Mouse (Mus musculus): ENCODE measurements around the gene G430095P16Rik. TPM values are rescaled to one million over a fixed set of nuclear protein-coding genes. Genes with fewer than 3 reads are reported as not detected.

Gene G430095P16Rik
- polyA plus RNA-seq, 1 experiment = not detected

GRCm38 (mm10) chr8:84773833-84774232, 51.0 kb downstream of the G430095P16Rik start:
- H3K27ac ChIP-seq (ENCODE audit: insufficient read depth, low read depth, low read length) = no peak overlapping the region
- H3K4me1 ChIP-seq (ENCODE audit: control insufficient read depth, insufficient read depth, low read length) = peaks cover 40% of the 10 kb centered on the region
- peak overlapping the region; percentile 45 for H3K4me3 ChIP-seq (ENCODE audit: insufficient read depth, low read depth, low read length)
- WGBS = under 1% methylated on average over 19 of the region's 19 CpGs
- no peak for TF ChIP-seq POLR2A (IDR thresholded peaks at IDR 0.05; ENCODE audit: insufficient read depth, low read depth, low read length)
- no peak for TF ChIP-seq CTCF (IDR thresholded peaks at IDR 0.05; ENCODE audit: insufficient read depth, low read depth, low read length)

GRCm38 (mm10) chr8:84774473-84774911, 51.7 kb downstream of the G430095P16Rik start:
- TF ChIP-seq POLR2A (IDR thresholded peaks at IDR 0.05; ENCODE audit: insufficient read depth, low read depth, low read length) (no peak), CTCF (IDR thresholded peaks at IDR 0.05; ENCODE audit: insufficient read depth, low read depth, low read length) (no peak)
- Histone ChIP-seq H3K27ac (ENCODE audit: insufficient read depth, low read depth, low read length) (peak overlapping the region; percentile 56), H3K4me3 (ENCODE audit: insufficient read depth, low read depth, low read length) (no peak overlapping the region), H3K4me1 (ENCODE audit: control insufficient read depth, insufficient read depth, low read length) (peaks cover 47% of the 10 kb centered on the region)
- 24% methylated on average over 10 of the region's 10 CpGs for WGBS

DNA sequence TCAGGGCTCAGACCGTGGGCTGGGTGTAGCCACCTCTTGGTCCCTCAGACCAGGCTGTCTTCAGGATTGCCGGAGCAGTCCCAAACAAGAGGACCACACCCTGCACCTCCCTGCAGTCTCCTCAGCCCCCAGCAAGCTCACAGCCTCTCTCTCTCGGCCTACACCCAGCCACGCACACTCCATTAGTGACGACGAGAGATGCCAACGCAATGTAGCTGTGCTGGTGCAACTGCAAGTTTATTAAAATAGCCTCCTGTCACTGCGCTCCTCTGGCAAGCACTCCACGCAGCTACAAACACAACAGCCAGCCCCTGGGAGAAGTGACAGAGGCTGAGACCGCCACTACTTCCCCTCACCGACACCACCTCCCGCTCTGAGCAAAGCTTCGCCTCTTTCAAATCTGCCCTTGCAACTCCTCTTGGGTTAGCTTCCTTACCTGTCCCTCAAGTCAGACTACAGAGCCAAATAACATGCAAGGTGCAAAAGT, 52.3 kb downstream of the G430095P16Rik start:
- H3K4me1 ChIP-seq (ENCODE audit: control insufficient read depth, insufficient read depth, low read length) = peaks cover 53% of the 10 kb centered on the region
- no peak overlapping the region for H3K4me3 ChIP-seq (ENCODE audit: insufficient read depth, low read depth, low read length)
- H3K27ac ChIP-seq (ENCODE audit: insufficient read depth, low read depth, low read length) = peak overlapping the region; percentile 56
- TF ChIP-seq CTCF (IDR thresholded peaks at IDR 0.05; ENCODE audit: insufficient read depth, low read depth, low read length) (no peak), POLR2A (IDR thresholded peaks at IDR 0.05; ENCODE audit: insufficient read depth, low read depth, low read length) (no peak)
- WGBS = 14% methylated on average over 13 of the region's 13 CpGs

- Histone ChIP-seq H3K4me3 (ENCODE audit: insufficient read depth, low read depth, low read length) (no peak overlapping the region), H3K27ac (ENCODE audit: insufficient read depth, low read depth, low read length) (peak overlapping the region; percentile 56; the same call in 1 of the 2 replicates), H3K4me1 (ENCODE audit: control insufficient read depth, insufficient read depth, low read length) (peaks cover 56% of the 10 kb centered on the region)
- TF ChIP-seq CTCF (IDR thresholded peaks at IDR 0.05; ENCODE audit: insufficient read depth, low read depth, low read length) (no peak), POLR2A (IDR thresholded peaks at IDR 0.05; ENCODE audit: insufficient read depth, low read depth, low read length) (no peak)
- WGBS = 49% methylated on average over 7 of the region's 7 CpGs
Measured at GRCm38 (mm10) chr8:84775621-84776113, 52.9 kb downstream of the G430095P16Rik start.

Other genes starting within 250 kb of the G430095P16Rik start
- gene Ier2, start 60.2 kb upstream of the G430095P16Rik start, polyA plus RNA-seq (2012; ENCODE audit: insufficient read depth, insufficient read length, low replicate concordance, missing spikeins) = not detected in 2 replicates
- gene Trmt1, start 36.7 kb upstream of the G430095P16Rik start, polyA plus RNA-seq (2012; ENCODE audit: insufficient read depth, insufficient read length, low replicate concordance, missing spikeins) = not detected in 2 replicates
- not detected in 2 replicates for gene Nacc1, start 35.1 kb upstream of the G430095P16Rik start, polyA plus RNA-seq (2012; ENCODE audit: insufficient read depth, insufficient read length, low replicate concordance, missing spikeins)
- gene Lyl1, start 21.6 kb upstream of the G430095P16Rik start, polyA plus RNA-seq (2012; ENCODE audit: insufficient read depth, insufficient read length, low replicate concordance, missing spikeins) = not detected in 2 replicates
- gene Nfix, start 77.3 kb downstream of the G430095P16Rik start, polyA plus RNA-seq (2012; ENCODE audit: insufficient read depth, insufficient read length, low replicate concordance, missing spikeins) = not detected in 2 replicates
- gene Dand5, start 99.8 kb downstream of the G430095P16Rik start, polyA plus RNA-seq (2012; ENCODE audit: insufficient read depth, insufficient read length, low replicate concordance, missing spikeins) = not detected in 2 replicates
- gene Gadd45gip1, start 108.5 kb downstream of the G430095P16Rik start, polyA plus RNA-seq (2012; ENCODE audit: insufficient read depth, insufficient read length, low replicate concordance, missing spikeins) = not detected in 2 replicates
- gene Rad23a, start 117.7 kb downstream of the G430095P16Rik start, polyA plus RNA-seq (2012; ENCODE audit: insufficient read depth, insufficient read length, low replicate concordance, missing spikeins) = not detected in 2 replicates
- gene Calr, start 123.9 kb downstream of the G430095P16Rik start, polyA plus RNA-seq (2012; ENCODE audit: insufficient read depth, insufficient read length, low replicate concordance, missing spikeins) = 225 TPM in 1 of 2 replicates, not detected in the other
- gene Farsa, start 134.0 kb downstream of the G430095P16Rik start, polyA plus RNA-seq (2012; ENCODE audit: insufficient read depth, insufficient read length, low replicate concordance, missing spikeins) = not detected in 2 replicates
- gene Syce2, start 149.1 kb downstream of the G430095P16Rik start, polyA plus RNA-seq (2012; ENCODE audit: insufficient read depth, insufficient read length, low replicate concordance, missing spikeins) = not detected in 2 replicates
- gene Gcdh, start 170.9 kb downstream of the G430095P16Rik start, polyA plus RNA-seq (2012; ENCODE audit: insufficient read depth, insufficient read length, low replicate concordance, missing spikeins) = not detected in 2 replicates
- not detected in 2 replicates for gene Klf1, start 178.9 kb downstream of the G430095P16Rik start, polyA plus RNA-seq (2012; ENCODE audit: insufficient read depth, insufficient read length, low replicate concordance, missing spikeins)
- gene Dnase2a, start 185.6 kb downstream of the G430095P16Rik start, polyA plus RNA-seq (2012; ENCODE audit: insufficient read depth, insufficient read length, low replicate concordance, missing spikeins) = not detected in 2 replicates
- not detected in 2 replicates for gene Mast1, start 214.4 kb downstream of the G430095P16Rik start, polyA plus RNA-seq (2012; ENCODE audit: insufficient read depth, insufficient read length, low replicate concordance, missing spikeins)
- gene Rtbdn, start 224.0 kb downstream of the G430095P16Rik start, polyA plus RNA-seq (2012; ENCODE audit: insufficient read depth, insufficient read length, low replicate concordance, missing spikeins) = not detected in 2 replicates
- not detected in 2 replicates for gene Gm49661, start 246.4 kb downstream of the G430095P16Rik start, polyA plus RNA-seq (2012; ENCODE audit: insufficient read depth, insufficient read length, low replicate concordance, missing spikeins)
- gene Prdx2, start 246.6 kb downstream of the G430095P16Rik start, polyA plus RNA-seq (2012; ENCODE audit: insufficient read depth, insufficient read length, low replicate concordance, missing spikeins) = not detected in 2 replicates
- gene Rnaseh2a, start 246.8 kb downstream of the G430095P16Rik start, polyA plus RNA-seq (2012; ENCODE audit: insufficient read depth, insufficient read length, low replicate concordance, missing spikeins) = not detected in 2 replicates

All from olfactory bulb, adult 2 months (tissue).